Mouse (Mus musculus) liver, embryonic 13.5 days (tissue): ENCODE results near the gene A430078G23Rik. TPM values are rescaled to one million over a fixed set of nuclear protein-coding genes. Genes with fewer than 3 reads are reported as not detected.
"Not testable (repeated sequence)": the region's sequence is repeated elsewhere in the genome, so short reads cannot be mapped to it uniquely, and the experiment has no call there.

Source experiments
- ATAC-seq: fragments of 200-750 bp; cut with Nextera tagmentation; 2 replicates; pipeline ENCODE4 v1.8.0; 2017; ENCODE audit warnings: low read depth, mild to moderate bottlenecking, moderate number of reproducible peaks, moderate library complexity
- DNase-seq: peaks from one replicate; pipeline ENCODE4 v3.0.0; 2022
- H3K27ac ChIP-seq: fragments of 300-500 bp; sonication (generic); 2 replicates; pipeline ENCODE4 v1.5.1; 2015; ENCODE audit warnings: moderate library complexity, mild to moderate bottlenecking, inconsistent platforms
- H3K27me3 ChIP-seq: fragments of 300-500 bp; sonication (generic); 2 replicates; pipeline ENCODE4 v1.6.1; 2015; ENCODE audit warnings: mild to moderate bottlenecking, inconsistent platforms
- H3K36me3 ChIP-seq: fragments of 300-500 bp; sonication (generic); 2 replicates; pipeline ENCODE4 v1.6.1; 2015; ENCODE audit warnings: mild to moderate bottlenecking, inconsistent platforms
- H3K4me1 ChIP-seq: fragments of 300-500 bp; sonication (generic); replicated peaks from 2 replicates; pipeline ENCODE4 v1.6.1; 2015; ENCODE audit warnings: inconsistent platforms
- H3K4me2 ChIP-seq: fragments of 300-500 bp; sonication (generic); 2 replicates; pipeline ENCODE4 v1.6.1; 2015; ENCODE audit warnings: inconsistent platforms, mild to moderate bottlenecking, moderate library complexity
- H3K4me3 ChIP-seq: fragments of 300-500 bp; sonication (generic); replicated peaks from 2 replicates; pipeline ENCODE4 v1.5.1; 2015; ENCODE audit warnings: mild to moderate bottlenecking, inconsistent platforms
- H3K9ac ChIP-seq: fragments of 300-500 bp; sonication (generic); 2 replicates; pipeline ENCODE4 v1.6.1; 2015; ENCODE audit warnings: mild to moderate bottlenecking, inconsistent platforms
- H3K9me3 ChIP-seq: fragments of 300-500 bp; sonication (generic); replicated peaks from 2 replicates; pipeline ENCODE4 v1.6.1; 2016; ENCODE audit warnings: inconsistent platforms
- WGBS: fragments of 180-500 bp; shearing (Covaris S2); methylation state at CpG from one replicate; pipeline ENCODE4 v1.1.7; 2015; ENCODE audit not compliant: insufficient replicate concordance; 5-methylcytosine and 5-hydroxymethylcytosine counted together
- polyA plus RNA-seq: library from polyadenylated mRNA; unstranded; fragments of >200 nt; fragmentation: Nextera tagmentation; extraction: Ambion mirVana; gene quantifications from 2 replicates; pipeline ENCODE4 v1.2.1, GENCODE M21; 2015

A430078G23Rik gene
- 0.53 and 0.62 TPM in 2 replicates for polyA plus RNA-seq

DNA sequence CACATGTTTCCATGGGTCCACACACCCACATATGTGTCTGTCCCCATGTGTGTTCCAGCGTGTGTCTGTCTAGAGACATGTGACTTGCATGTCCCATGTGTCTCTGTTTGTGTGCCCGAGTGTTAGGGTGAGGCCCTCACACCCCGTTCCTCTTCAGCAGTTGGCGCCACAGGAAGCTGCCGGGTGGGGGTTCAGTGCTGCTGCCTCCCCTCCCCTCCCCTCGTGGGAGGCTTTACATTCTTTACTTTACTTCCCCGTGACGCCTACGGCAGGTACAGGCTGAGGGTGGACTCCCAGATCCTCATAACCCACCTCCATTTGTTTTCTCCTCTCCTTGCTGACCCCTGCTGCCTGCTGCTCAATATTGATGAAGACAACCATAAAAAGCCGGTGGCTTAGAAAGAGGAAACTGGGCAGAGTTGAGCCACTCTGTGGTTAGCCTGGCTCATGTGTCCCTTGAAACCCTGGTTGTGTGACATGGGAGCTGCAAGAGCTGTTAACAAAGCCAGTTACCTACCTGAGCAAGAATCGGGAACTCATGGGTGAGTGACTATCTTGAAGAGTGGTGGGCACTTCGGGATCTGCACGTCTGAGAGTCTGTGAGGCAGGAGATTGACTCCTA is at the start of gene A430078G23Rik:
A430078G23Rik (plus strand) TSS at position 227 of the 622 bp plus-strand sequence.
- Histone ChIP-seq H3K4me2 (peak within 1 kb of the TSS; percentile 26), H3K36me3 (no peaks in the 10 kb centered on the region), H3K4me1 (peaks cover 30% of the 10 kb centered on the region), H3K9me3 (no peaks in the 10 kb centered on the region), H3K4me3 (peak within 1 kb of the TSS; percentile 20), H3K9ac (no peak within 1 kb of the TSS), H3K27me3 (no peaks in the 10 kb centered on the region), H3K27ac (peak within 1 kb of the TSS; percentile 29)
- WGBS: 14% methylated on average over 13 of the region's 13 CpGs
- ATAC-seq: peak; percentile 30; the same call in 1 of the 2 replicates
- no peak for DNase-seq

DNA sequence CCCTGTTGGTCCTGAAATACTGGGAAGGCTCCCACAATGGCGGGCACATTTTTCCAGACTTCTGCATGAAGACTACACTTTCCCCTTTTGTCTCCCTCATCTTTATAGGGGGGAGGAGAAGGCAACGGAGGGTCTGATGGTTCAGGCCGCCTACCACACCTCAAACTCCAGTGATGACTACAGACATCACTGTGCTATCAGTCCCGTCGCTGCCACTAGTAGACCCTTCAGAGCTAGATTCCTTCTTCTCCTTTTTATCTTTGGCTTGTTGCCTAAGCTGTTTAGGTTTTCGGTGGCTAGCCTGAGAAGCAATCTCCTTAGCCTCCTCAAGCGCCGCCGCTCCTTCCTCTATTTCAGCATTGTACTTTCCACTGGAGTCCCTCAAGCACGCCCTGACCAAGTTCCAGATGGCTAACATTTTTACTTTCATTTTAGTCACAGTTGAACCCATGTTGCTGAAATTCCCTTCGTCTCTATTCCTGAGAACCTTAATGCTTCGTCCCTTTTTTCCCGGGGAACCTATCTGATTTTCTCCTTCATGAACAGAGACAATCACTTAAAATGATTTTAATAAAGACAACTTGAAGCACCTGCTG is 44.9 kb upstream of the A430078G23Rik start:
- H3K4me1 ChIP-seq, H3K27ac ChIP-seq, H3K9ac ChIP-seq, ATAC-seq, DNase-seq, H3K4me2 ChIP-seq, H3K9me3 ChIP-seq, H3K4me3 ChIP-seq, H3K27me3 ChIP-seq, H3K36me3 ChIP-seq: not testable (repeated sequence)
- 68% methylated on average over 13 of the region's 13 CpGs for WGBS

GRCm38 (mm10) chr8:3309636-3310035 is 43.6 kb upstream of the A430078G23Rik start:
- DNase-seq: no peak
- 69% methylated on average over 11 of the region's 11 CpGs for WGBS

DNA sequence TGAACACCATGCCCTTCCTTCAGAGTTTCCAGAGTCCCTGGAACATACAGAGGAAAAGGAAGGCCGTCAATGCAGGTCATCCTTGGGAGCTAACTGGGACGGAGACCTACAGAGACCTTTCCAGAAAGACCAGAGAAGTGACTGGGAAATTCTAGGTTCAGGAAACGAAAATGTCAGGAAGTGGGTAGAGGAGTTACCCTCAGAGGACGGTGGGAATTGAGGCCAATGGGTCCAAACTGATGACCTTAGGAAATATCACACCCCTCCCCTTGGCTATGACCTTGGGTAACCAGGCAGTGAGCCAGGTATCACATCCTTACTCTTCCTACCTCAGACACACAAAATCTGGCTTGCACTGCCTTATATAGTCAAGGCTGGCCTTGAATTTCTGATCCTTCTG is 41.7 kb upstream of the A430078G23Rik start:
- Histone ChIP-seq H3K4me2 (no peak overlapping the region), H3K27ac (no peak overlapping the region), H3K4me1 (no peaks in the 10 kb centered on the region), H3K9ac (no peak overlapping the region), H3K9me3 (no peaks in the 10 kb centered on the region), H3K27me3 (no peaks in the 10 kb centered on the region), H3K36me3 (no peaks in the 10 kb centered on the region), H3K4me3 (no peak overlapping the region)
- ATAC-seq (no peak), DNase-seq (no peak)
- WGBS: 40% methylated on average over 4 of the region's 4 CpGs

More at GRCm38 (mm10) chr8:3309636-3310035, 43.6 kb upstream of the A430078G23Rik start:
- Histone ChIP-seq H3K4me2 (no peak overlapping the region), H3K27me3 (no peaks in the 10 kb centered on the region), H3K36me3 (no peaks in the 10 kb centered on the region), H3K9ac (no peak overlapping the region), H3K4me3 (no peak overlapping the region), H3K27ac (no peak overlapping the region), H3K4me1 (no peaks in the 10 kb centered on the region), H3K9me3 (no peaks in the 10 kb centered on the region)
- no peak for ATAC-seq

DNA sequence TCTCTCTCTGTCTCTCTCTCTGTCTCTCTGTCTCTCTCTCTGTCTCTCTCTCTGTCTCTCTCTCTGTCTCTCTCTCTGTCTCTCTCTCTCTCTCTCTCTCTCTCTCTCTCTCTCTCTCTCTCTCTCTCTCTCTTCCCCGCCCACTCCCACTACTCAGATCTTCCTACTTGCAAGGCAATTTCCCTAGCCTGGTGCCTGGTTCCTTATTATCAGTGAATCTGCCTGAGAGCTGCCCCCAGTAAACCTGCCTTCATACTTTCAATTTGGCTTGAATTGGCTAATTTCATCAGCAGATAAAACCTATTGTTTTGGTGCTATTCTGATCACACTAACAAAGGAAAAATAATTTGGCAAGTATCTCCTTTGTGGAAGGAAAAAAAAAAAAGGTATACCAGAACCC is 39.8 kb upstream of the A430078G23Rik start:
- H3K9ac ChIP-seq, H3K4me3 ChIP-seq, H3K27ac ChIP-seq, H3K36me3 ChIP-seq, H3K4me2 ChIP-seq, DNase-seq, H3K27me3 ChIP-seq, ATAC-seq, H3K9me3 ChIP-seq, H3K4me1 ChIP-seq: not testable (repeated sequence)
- 26% methylated on average over 1 of the region's 1 CpGs for WGBS

DNA sequence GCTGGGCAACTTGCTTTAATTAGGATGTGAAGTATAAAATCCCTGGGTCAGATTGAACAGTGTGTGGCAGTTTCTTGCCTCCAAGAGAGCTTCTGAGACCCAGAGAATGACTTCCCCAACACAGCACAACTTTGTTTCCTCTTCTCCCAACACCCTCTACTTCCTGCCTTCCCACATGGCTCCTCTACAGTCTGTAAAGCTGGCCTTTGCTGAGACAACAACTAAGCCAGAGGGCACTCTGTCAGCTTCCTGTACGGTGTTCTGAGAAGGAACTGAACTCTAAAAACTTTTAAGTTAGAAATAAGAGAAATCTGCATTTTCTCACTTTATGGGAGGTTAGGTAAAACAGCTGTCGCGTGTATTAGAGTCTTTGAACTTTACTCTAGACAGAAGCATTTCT is 39.4 kb upstream of the A430078G23Rik start:
- no peak overlapping the region for H3K4me2 ChIP-seq
- no peaks in the 10 kb centered on the region for H3K36me3 ChIP-seq
- no peak overlapping the region for H3K9ac ChIP-seq
- 31% methylated on average over 3 of the region's 3 CpGs for WGBS
- ATAC-seq (no peak), DNase-seq (no peak)
- H3K4me3 ChIP-seq: no peak overlapping the region
- no peaks in the 10 kb centered on the region for H3K9me3 ChIP-seq
- H3K27me3 ChIP-seq: no peaks in the 10 kb centered on the region
- no peak overlapping the region for H3K27ac ChIP-seq
- no peaks in the 10 kb centered on the region for H3K4me1 ChIP-seq

- WGBS: 60% methylated on average over 2 of the region's 2 CpGs
- Histone ChIP-seq H3K4me2 (no peak overlapping the region), H3K4me3 (no peak overlapping the region), H3K27me3 (no peaks in the 10 kb centered on the region), H3K27ac (no peak overlapping the region), H3K9me3 (no peaks in the 10 kb centered on the region), H3K4me1 (no peaks in the 10 kb centered on the region), H3K9ac (no peak overlapping the region), H3K36me3 (no peaks in the 10 kb centered on the region)
- no peak for ATAC-seq
- no peak for DNase-seq
Measured at GRCm38 (mm10) chr8:3314345-3314744, 38.9 kb upstream of the A430078G23Rik start.

DNA sequence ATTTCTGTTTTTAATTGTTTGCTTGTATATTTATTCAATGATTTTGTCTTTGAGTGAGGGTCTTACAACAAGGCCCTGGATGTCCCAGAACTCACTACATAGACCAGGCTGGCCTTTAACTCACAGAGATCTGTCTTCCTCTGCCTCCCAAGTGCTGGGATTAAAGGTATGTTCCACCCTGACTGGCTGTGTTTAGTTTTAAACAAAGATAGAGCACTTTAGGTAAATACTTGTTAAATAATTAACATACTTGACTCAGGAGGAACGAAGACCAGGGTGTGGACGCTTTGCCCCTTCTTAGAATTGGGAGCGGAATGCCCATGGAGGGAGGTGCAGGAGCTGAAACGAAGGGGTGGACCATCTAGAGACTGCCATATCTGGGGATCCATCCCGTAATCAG is 36.6 kb upstream of the A430078G23Rik start:
- Histone ChIP-seq H3K4me1 (no peaks in the 10 kb centered on the region), H3K36me3 (no peaks in the 10 kb centered on the region), H3K27ac (no peak overlapping the region), H3K9me3 (no peaks in the 10 kb centered on the region), H3K27me3 (no peaks in the 10 kb centered on the region), H3K4me2 (no peak overlapping the region), H3K9ac (no peak overlapping the region), H3K4me3 (no peak overlapping the region)
- DNase-seq (no peak), ATAC-seq (0 out of 2 replicates have a peak, but pooled peaks have one; percentile 31)
- WGBS: 69% methylated on average over 5 of the region's 5 CpGs

DNA sequence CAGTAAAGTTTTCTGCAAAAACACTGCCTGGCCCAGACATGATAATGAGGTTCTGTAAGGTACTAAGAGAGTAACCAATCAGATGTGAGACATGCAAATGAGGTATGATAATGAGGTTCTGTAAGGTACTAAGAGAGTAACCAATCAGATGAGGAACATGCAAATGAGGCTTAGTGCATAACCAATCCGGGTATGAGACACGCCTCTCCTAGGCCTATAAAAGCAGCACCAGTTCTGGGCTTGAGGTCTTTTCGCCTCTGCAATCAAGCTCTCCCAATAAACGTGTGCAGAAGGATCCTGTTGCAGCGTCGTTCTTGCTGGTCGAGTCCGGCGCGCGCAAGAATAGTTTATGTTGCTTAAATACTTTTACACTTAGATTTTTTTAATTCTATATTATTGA is 33.9 kb upstream of the A430078G23Rik start:
- not testable (repeated sequence) for H3K4me2 ChIP-seq, H3K9ac ChIP-seq, H3K36me3 ChIP-seq, H3K9me3 ChIP-seq, H3K4me3 ChIP-seq, DNase-seq, H3K27ac ChIP-seq, H3K27me3 ChIP-seq, H3K4me1 ChIP-seq, ATAC-seq
- WGBS: 77% methylated on average over 11 of the region's 11 CpGs

DNA sequence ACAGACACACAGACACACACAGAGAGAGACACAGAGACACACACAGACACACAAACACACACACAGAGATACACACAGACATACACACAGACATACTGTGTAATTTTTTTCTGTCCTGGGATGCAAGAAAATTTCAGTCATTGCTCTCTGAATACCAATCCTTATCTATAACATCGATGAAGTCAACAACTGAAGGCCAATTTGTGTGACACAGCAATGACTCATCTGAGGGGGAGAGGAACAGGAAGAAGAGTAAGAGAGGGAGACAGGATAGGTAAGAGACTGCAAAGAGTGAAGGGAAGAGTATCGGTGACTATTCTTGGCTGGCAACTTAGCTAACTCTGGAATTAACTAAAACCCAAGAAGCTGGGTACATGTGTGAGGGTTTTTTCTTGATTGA is 29.0 kb upstream of the A430078G23Rik start:
- Histone ChIP-seq H3K27ac (no peak overlapping the region), H3K4me3 (no peak overlapping the region), H3K9ac (no peak overlapping the region), H3K4me1 (no peaks in the 10 kb centered on the region; the same call in 1 of the 2 replicates), H3K4me2 (no peak overlapping the region), H3K9me3 (no peaks in the 10 kb centered on the region), H3K27me3 (no peaks in the 10 kb centered on the region), H3K36me3 (no peaks in the 10 kb centered on the region)
- WGBS: 42% methylated on average over 2 of the region's 2 CpGs
- no peak for ATAC-seq
- no peak for DNase-seq

DNA sequence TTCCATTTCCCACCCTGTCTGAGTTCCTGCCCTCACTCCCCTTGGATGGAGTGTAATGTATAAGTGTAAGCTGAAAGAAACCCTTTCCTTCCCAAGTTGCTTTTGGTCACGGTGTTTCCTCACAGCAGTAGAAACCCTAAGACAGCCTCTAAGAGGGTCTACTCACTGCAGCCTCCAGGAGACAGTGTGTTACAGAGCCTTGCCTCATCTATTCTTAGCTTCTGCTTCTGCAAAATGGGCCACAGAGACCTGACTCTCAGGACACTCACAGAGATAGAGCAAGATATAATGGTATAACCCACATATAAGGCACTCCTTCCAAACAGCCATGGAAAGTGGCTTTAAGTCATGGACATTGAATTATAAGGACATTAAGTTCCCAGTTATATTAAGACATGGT is 26.2 kb upstream of the A430078G23Rik start:
- H3K4me3 ChIP-seq: no peak overlapping the region
- no peaks in the 10 kb centered on the region for H3K36me3 ChIP-seq
- H3K9me3 ChIP-seq: no peaks in the 10 kb centered on the region
- DNase-seq (no peak), ATAC-seq (no peak)
- no peak overlapping the region for H3K9ac ChIP-seq
- 48% methylated on average over 1 of the region's 1 CpGs for WGBS
- H3K27me3 ChIP-seq: no peaks in the 10 kb centered on the region
- H3K27ac ChIP-seq: no peak overlapping the region
- no peak overlapping the region for H3K4me2 ChIP-seq
- H3K4me1 ChIP-seq: no peaks in the 10 kb centered on the region; the same call in 1 of the 2 replicates
